Mouse (Mus musculus): ENCODE measurements around the gene Mrpl43. TPM values are rescaled to one million over a fixed set of nuclear protein-coding genes. Genes with fewer than 3 reads are reported as not detected.

Mrpl43 gene
- polyA plus RNA-seq, 1 experiment, result 64.0 TPM

DNA sequence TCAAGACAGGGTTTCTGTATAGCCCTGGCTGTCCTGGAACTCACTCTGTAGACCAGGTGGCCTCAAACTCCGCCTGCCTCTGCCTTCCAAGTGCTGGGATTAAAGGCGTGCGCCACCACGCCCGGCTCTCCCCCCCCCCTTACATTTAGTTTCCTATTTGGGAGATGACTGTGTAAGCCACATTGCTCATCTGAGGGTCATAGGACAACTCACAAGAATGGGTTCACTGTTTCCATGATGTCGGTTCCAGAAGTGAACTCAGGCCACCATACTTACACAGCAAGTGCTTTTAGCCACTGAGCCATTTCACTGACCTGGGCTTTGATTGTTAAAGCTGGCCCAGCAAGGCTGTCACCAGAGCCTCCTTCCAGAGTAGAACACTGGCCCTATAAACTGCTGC, 29.1 kb downstream of the Mrpl43 start:
- no peak for DNase-seq (ENCODE audit: low spot score)

DNA sequence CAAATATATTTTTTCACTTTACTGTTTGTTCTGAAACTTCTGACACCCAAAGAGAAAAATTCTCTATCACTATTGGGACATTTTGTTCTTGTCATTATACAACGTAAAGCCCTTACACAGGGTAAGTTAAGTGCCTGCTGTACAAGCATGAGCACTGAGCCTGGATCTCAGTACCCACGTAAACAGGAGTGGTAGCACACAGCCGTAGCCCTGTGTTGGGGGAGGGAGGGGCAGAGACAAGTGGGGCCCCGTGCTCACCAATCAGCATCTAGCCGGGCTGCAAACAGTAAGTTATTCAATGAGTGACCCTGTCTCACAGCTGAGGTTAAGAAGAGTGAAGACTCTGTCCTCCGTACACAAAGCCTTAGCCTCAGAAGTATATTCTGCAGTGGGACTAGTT, 29.6 kb downstream of the Mrpl43 start:
- DNase-seq (ENCODE audit: low spot score), result no peak

DNA sequence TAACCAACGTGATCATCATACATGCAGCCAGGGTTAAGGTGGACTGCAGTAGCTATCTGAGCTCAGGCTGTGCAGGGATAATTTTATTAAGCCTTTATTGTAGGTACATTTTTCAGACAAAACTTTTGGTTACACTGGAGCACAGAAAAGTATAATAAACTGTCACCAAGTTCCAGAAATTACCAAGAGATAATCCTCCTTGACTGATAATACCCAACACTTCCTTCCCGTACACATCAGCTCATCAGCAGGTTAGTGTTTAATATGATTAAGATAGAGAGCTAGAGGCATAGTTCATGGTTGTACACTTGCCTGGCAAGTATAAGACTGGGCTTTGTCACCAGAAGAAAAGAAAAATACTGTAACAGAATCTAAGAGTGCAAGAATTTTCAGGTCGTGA, 37.9 kb downstream of the Mrpl43 start:
- DNase-seq (ENCODE audit: low spot score), result no peak

DNA sequence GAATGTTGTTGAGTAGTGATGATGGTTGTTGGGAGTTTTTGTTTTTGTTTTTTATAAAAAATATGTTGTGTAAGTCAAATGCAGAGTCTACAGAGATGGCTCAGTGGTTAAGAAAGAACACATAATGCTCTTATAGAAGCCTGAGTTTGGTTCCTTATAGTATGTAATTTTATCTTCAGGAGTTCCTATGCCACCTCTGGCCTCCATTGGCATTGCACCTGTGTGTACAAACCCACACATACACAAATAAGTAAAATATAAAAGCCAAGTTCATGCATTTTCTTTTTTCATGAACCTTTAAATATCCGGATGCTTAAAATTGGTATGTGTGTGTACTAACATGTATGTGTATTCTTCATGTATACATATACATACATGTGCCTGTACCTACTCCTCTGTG, 40.3 kb downstream of the Mrpl43 start:
- no peak for DNase-seq (ENCODE audit: low spot score)

- DNase-seq (ENCODE audit: low spot score), result no peak
These were observed 46.6 kb downstream of the Mrpl43 start for GRCm38 (mm10) chr19:44959633-44960032.

Other genes with a start within 250 kb of the Mrpl43 start
- 18.1 and 18.5 TPM in 2 replicates for gene Slf2, start 75.3 kb downstream of the Mrpl43 start, polyA plus RNA-seq (2012; rRNA removed)
- 61.6 and 68.4 TPM in 2 replicates for gene Sema4g, start 17.3 kb downstream of the Mrpl43 start, polyA plus RNA-seq (2012; rRNA removed)
- gene Twnk, start 779 bp downstream of the Mrpl43 start, polyA plus RNA-seq (2012; rRNA removed), result 11.1 and 13.9 TPM in 2 replicates
- 54.3 and 71.9 TPM in 2 replicates for gene Lzts2, start 8.0 kb upstream of the Mrpl43 start, polyA plus RNA-seq (2012; rRNA removed)
- 0.99 and 1.1 TPM in 2 replicates for gene Pdzd7, start 39.3 kb upstream of the Mrpl43 start, polyA plus RNA-seq (2012; rRNA removed)
- gene Sfxn3, start 41.1 kb upstream of the Mrpl43 start, polyA plus RNA-seq (2012; rRNA removed), result 46.3 and 51.2 TPM in 2 replicates
- 24.9 and 25.1 TPM in 2 replicates for gene Kazald1, start 68.8 kb upstream of the Mrpl43 start, polyA plus RNA-seq (2012; rRNA removed)
- not detected in 2 replicates for gene Tlx1, start 144.2 kb upstream of the Mrpl43 start, polyA plus RNA-seq (2012; rRNA removed)
- gene Lbx1, start 229.4 kb upstream of the Mrpl43 start, polyA plus RNA-seq (2012; rRNA removed), result 0.03 and 0.11 TPM in 2 replicates